Mouse (Mus musculus) kidney, postnatal 4 days (tissue): ENCODE results near the gene 4933424G06Rik.
"Not testable (repeated sequence)": the region's sequence is repeated elsewhere in the genome, so short reads cannot be mapped to it uniquely, and the experiment has no call there.

Experiments used
- DNase-seq, 2 experiments: peaks; one replicate each; pipeline ENCODE4 v3.0.0; 2021; ENCODE audit warnings: mixed read lengths in 2 of 2

4933424G06Rik gene

GRCm38 (mm10) chr1:36709854-36710280 lies at the start of gene 4933424G06Rik:
TSS of gene 4933424G06Rik (plus strand) at chr1:36710149.
- peak; percentile 98 to 99 for DNase-seq

DNA sequence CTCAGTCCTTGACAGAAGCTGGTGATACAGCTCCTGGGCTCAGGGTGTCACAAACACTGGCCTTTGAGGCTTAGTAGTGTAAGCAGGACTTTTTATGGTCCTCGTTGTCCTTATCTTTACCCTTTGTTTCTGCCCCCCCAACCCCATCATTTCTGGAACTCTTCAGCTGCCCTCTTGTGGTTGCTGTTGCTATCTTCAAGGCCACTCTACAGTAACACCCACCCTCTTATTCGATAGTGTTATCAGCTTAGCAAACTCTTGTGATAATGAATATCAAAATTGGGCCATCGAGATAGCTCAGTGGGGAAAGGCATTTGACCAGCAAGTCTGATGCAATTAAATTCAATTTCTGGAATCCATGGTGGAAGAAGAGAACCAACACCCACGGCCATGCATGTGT lies 45.5 kb upstream of the 4933424G06Rik start:
- peak in 1 of 2 experiments; percentile 47 for DNase-seq

- DNase-seq: peak; percentile 54 to 72
These were observed 44.7 kb upstream of the 4933424G06Rik start for GRCm38 (mm10) chr1:36665165-36665723.

DNA sequence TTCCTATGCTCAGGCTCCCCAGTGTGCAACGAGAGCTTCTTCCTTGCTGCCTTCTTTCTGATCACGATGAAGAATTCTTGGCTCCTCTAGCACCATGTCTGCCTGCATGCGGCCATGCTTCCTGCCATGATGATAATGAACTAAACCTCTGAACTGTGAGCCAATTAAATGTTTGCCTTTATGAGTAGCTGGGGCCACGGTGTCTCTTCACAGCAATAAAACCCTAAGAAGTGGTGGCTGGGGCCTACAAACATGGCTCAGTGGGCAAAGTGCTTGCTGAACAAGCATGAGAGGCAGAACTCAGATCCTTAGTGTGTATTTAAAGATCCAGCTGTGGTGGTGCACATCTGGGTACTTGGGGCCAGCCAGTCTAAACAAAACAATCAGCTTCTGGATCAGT lies 44.0 kb upstream of the 4933424G06Rik start:
- DNase-seq: no peak

DNA sequence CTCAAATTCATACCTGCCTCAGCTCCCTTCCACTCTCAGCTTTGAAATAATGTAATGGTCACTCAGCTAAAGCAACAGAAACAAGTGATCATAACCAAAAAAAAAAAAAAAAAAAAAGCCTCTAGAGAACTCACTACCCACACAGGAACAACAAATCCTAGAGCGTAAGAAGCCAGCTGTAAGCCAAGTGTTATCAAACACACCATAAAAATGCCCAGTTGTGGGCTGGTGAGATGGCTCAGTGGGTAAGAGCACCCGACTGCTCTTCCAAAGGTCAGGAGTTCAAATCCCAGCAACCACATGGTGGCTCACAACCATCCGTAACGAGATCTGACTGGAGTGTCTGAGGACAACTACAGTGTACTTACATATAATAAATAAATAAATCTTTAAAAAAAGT lies 41.9 kb upstream of the 4933424G06Rik start:
- not testable (repeated sequence) for DNase-seq

GRCm38 (mm10) chr1:36670256-36670655 lies 39.7 kb upstream of the 4933424G06Rik start:
- DNase-seq: no peak

- no peak for DNase-seq
These were observed 38.7 kb upstream of the 4933424G06Rik start for GRCm38 (mm10) chr1:36671260-36671659.

GRCm38 (mm10) chr1:36672648-36673350 lies 37.1 kb upstream of the 4933424G06Rik start:
- peak; percentile 31 to 41 for DNase-seq

DNA sequence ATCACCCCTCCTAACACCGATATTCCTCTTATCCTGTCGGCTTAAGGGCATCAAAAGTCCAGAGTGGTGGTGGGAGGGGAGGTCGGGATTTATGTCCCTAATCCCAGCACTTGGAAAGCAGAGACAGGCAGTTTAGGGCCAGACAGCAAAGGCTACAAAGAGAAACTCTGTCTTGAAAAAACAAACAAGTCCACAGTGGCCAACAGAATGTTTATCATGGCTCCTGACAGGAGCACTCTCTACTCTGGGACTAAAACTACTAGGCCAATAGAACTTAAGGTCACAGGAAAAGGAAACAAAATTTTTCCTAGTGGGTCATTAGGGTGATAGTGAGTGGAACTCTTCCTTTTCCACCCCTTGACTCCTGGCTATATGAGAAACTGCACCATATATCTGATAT lies 35.0 kb upstream of the 4933424G06Rik start:
- DNase-seq: no peak

- DNase-seq: no peak
These were observed 29.1 kb upstream of the 4933424G06Rik start for GRCm38 (mm10) chr1:36680893-36681292.

DNA sequence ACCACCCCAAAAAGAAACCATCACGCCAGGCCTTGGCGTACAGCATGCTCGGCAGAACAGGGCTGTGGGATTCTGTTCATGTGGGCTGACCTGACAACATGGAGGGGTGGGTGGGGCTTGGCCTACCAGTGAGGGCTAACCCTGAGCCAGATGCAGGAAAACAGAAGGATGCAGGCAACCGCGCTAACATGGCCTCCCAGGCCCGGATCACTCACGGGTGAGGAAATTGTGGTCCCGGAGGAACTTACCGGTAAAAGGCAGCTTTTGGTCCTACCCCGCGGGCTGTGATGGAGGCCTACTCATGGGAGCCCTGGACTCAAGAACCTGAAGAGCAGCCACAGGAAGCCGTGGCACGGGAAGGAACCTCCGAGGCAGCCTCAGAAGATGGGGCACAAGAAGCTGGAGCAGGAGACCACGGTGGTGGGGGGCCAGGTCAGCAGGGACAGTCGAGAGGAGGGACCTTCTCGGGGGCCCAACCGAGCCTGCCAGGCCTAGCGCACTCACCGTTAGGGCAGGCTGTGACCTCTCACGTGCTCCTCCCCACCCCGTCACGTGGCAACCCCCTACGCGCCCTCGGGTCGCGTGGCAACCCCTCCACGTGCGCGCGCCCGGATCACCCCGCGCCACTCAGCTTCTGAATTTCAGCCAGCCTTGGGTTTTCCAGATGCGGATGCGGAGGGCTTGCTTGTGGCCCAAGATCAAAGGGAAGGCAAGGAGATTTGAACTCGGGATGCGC lies 27.2 kb upstream of the 4933424G06Rik start, which contains the start of gene Fam178b:
Gene Fam178b, minus strand, starts transcription at position 564 of the 736 bp plus-strand sequence.
- DNase-seq: no peak

DNA sequence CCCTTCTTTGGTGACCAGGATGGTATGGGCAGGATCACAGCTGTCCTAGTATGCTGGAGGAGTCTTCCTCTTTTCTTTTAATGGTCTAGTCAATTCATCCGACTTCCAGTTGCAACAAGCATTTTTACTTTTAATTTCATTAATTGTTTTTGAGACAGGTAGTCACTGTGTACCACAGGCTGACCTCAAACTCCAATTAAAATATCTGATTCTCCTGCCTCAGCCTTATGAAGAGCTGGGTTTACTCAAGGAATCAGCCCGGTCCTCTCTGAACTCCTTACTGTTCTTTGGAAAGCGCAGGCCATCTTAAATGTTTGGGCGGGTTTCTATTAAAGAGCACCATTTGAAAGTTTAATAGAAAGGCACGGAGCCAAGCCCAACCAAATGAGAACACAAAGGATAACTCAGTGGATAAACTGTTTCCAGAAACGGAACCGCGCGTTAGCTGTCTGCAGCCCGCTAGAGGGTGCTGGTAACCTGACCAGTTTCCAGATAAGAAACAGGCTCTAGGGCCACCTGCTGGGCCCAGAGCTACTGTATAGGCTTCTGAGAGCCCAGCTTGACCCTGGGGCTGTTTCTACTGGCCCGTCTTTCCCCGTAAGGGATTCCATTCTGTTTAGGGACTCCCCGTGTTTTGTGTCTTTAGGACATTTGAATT lies 26.0 kb upstream of the 4933424G06Rik start:
- peak; percentile 87 to 92 for DNase-seq

DNA sequence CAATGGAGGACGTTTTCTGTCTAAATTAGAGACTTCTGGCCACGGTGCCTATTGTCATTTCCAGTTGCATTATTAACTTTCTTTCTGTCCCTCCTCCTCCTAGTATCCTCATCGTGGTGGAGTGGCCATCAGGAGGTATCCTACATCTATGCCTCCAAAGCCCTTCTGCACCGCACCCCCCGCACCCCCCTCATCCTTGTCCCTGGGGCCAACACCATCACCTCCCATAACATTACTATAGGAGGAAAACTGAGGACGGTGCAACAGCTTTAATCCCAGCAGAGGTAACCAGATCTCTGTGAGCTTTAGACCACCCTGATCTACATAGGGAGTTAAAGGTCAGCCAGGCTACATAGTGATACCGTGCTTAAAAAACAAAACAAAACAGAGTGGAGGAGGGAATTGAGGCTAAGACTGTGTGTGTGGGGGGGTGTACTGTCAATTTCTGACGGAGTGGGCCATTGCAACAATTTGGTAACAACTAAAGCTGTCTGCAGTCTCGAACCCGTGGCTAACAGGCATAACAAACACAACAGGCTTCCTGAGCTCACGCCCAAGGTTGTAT lies 19.2 kb upstream of the 4933424G06Rik start:
- DNase-seq: no peak

GRCm38 (mm10) chr1:36691271-36692155 lies 18.4 kb upstream of the 4933424G06Rik start, which contains the start of gene Cox5b:
TSS of gene Cox5b (plus strand) at chr1:36691449.
- DNase-seq: peak; percentile 98

- DNase-seq: no peak
These were observed 15.1 kb upstream of the 4933424G06Rik start for GRCm38 (mm10) chr1:36694871-36695270.

- DNase-seq: no peak
These were observed 13.5 kb upstream of the 4933424G06Rik start for GRCm38 (mm10) chr1:36696411-36696810.

DNA sequence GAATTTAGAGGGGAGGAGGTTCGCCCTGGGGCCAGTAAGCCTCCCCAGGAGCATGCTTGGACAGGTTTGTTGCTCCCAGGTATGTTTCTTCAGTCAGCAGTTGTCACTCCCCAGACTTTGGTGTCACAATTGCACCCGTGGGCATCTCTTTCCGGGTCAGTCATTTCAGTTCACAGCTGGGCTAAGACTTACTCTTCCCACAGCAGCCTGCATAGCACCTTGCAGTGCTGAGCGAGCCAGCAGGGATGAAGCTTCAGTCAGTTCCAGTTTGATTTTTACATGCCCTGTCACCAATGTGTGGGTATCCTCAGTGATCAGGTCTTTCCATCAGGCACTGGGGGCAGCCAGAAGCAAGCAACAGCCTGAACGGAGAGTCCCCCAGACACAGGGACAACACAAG lies 12.9 kb upstream of the 4933424G06Rik start:
- no peak for DNase-seq

- DNase-seq: no peak
These were observed 2.8 kb upstream of the 4933424G06Rik start for GRCm38 (mm10) chr1:36707166-36707565.

- DNase-seq: no peak
These were observed 2.2 kb upstream of the 4933424G06Rik start for GRCm38 (mm10) chr1:36707797-36708196.

DNA sequence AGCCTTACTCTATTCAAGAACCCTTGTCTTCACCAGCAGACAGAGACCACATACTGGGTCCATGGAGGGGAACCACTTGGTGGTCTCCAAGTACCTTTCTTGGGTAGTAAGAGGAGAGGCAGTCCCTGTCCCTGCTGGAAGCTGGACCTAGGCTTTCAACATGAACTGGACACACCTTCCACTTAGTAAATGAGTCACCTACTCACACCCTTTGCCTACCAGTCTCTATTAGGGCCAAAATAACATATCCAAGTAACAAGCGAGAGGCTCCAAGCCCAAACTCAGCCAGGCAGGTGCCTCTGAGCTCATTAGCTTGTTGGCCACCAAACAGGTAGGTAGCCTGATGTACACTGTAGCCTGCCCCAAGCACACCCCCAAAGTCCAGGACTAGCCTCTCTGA lies 1.3 kb upstream of the 4933424G06Rik start:
- DNase-seq: no peak

DNA sequence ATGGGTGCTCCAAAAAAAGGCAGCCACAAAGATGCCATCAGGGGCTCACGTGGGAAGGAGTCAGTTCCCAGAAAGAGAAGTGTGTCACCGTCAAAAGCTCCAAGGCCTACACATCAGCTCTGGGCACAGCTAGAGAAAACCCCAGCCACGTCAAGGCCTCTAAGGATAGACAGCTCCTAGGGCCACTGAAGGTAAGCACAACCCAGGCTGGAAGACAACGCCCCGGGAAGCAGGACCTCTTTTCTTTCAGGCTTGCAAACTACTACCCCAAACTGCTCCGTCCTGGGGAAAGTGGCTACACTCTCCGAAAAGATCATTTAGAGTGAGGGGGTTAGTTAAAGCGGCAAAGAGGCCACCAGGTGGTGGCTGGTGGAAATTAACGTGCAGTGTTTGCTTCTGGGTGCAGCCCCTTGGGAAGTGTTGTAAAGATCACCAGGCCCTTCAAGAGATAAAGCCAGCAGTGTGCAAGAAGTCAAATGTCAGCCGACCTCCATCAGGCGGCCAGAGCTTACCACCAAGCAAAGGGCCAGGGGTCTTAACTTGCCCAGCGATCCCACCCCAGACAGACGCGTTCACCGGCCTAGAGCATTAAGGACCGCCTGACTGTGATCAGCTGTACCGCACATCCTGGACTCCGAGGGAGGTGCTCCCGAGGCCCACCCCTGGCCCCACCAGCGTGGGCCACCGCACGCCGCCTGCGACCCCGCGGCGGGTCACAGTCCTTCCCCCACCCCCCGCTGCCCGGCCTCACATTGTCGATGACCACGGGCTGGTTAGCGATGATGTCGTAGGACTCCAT lies 695 bp upstream of the 4933424G06Rik start:
- peak; percentile 47 to 66 for DNase-seq
